Mouse (Mus musculus) lung, postnatal 4 days (tissue): ENCODE measurements around the gene Nkd2.

Experiments
- DNase-seq, 2 experiments: peaks; one replicate each; pipeline ENCODE4 v3.0.0; 2021

Nkd2 gene

DNA sequence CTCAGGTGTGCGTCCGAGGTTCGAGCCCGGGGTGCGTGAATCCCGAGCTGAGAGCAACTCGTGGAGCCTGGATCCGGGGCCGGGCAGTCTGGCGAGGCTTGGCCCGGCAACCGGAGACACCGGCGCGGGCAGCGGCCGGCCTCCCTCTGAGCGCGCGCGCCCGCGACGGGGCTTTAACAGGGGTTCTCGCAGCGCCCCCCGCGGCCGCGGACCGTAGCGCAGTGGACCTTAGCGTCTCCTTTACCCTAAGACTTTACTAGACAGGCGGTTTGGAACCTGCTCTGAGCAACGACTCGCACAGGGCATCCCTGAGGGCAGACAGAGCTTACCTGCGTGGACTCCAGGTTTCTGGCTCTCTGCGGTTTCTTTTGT, at the start of gene Nkd2:
Gene Nkd2 (minus strand): TSS at position 167 of the 372 bp plus-strand sequence.
- DNase-seq = peak; percentile 86 to 88

DNA sequence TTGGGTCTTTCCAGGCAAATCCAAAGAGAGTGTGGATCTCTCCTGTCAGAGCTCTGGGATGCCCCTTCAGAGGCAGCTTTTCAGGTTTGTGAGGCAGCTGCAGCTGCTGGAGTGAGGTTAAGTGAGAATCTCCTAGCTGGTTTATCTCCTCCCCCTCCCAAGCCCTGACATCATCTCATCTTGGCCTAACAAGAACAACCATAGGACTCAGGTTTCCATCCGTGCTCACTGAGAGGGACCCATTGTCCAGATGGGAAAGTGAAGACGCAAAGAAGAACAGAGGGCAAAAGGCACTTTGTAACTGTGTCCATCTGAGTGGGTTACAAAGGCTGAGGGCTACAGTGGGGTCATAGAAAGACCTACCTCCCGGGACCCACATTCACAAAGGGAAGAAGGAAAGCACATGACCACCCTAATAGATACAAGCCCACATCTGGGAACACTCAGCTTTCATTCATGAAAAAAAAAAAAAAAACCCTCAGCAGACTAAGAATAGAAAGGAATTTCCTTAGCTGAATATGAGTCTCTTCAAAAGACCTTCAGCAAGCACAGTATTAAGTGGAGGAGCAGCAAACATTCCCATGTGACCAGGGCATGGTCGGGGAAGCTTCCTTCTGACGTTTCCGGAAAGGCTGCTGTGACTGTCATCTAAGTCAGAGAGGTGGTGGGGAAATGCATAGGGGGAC, 45.2 kb upstream of the Nkd2 start:
- DNase-seq = peak; percentile 29 to 67

DNA sequence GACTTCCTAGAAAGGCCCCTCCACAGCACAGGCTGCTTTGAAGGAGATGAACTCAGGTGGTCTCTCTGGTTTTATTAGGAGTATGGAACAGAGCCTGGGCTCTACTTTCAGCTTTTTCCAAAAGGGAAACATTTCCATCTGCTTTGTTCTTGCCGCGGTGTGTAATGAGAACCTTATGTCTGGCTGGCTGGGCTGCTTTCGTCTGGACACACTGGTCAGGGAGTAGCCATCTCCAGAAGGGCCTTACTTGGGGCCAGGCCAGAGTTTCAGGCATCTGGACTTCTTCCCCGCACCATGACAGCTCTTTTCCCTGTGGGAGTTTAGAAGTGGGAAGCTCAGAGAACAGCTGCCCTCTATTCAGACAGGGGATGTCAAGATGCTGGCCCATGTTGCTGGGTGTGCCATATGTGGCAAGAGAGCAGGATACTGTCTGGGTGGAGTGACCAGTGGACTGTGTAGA, 40.0 kb upstream of the Nkd2 start:
- peak; percentile 64 to 87 for DNase-seq

DNA sequence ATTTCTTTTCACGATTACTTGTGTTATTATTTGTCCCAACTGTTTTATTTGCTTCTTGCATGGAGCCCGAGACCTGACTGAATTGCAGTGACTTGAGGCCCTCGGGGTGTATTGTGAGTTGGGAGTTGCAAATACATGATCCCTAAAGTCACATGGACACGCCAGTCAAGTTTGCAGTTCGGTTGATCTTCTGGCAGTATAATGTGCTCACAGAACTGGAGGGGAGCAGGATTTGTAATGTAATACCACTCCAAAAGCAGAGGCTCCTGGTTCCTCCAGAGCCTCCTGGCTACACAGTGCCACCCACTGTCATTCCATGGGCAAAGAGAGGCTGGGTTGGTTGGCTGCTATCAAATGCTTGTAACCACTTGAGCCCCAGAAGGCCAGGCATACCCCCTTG, 39.2 kb upstream of the Nkd2 start:
- DNase-seq = no peak

DNA sequence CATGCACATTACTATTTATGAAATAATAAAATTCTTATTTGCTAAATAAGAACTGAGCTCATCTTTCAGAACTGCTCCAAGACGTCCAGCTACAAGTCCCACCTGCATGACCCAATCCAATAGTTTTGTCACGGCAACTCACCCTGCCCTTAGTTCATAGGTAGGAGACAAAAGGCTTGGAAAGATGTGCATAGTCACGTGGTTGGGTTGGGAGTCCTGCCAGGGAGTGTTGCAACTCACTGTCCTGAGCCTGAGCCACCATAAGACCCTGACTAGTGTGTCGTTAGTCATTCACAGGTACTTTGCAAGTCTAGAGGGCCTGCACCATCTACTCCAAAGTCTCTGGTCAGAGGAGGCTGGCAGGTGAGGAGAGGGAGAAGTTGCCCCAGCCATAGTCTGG, 38.6 kb upstream of the Nkd2 start:
- no peak for DNase-seq

DNA sequence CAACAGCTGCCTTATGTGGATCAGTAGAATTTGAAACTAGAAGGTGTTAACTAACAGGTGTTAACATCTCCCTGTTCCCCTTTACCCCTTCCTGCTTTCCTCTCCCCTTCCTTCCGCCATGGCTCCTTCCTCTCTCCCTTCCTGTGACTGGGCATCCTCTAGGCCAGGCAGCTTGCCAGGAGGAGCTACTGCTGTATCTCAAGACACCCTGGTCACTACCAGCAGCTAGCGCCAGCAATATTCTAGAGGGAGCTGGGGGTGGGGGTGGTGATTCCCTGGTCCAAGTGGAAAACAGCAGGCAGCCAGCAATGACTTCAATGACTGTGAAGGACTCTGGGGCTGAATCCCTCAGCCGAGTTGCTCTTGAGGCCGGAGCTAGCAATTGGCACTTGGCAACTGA, 38.2 kb upstream of the Nkd2 start:
- DNase-seq = peak; percentile 10 to 41

DNA sequence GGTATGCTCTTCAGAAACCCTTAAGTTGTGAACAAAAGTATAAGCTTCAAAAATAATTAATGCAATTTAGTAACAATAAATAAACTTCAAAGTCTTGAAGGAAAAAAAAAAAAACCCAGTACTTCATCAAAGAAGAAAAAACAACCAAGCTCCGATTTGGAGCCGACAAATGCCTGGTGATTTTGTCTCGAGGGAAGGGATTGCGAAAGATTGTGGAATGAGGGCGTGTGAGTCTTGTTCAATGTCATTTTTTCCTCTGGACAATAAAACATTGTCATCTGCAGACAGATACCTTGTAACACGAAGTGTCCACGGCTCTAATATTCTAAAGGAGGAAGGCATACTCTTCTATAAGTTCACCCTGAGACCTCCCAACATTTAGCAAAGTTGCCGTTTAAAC, 33.9 kb upstream of the Nkd2 start:
- no peak for DNase-seq

DNA sequence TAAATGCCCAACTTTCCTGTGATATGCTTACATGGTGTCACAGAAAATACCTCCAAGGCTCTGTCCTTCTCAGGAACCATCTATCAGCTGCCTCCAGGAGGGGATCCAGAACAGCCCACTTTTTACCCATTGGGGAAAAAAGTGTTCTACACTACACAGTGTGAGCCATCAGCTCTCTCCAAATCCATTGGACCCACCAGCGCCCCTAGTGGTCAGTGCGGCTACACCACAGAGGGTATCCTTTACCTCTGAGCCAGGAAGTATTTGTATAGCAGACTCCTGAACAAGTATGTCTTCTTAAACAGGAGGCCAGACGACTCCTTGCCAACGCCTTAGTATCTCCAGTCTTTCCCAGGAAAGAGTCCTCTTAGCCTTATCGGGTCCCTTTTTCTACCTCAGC, 32.4 kb upstream of the Nkd2 start:
- peak; percentile 34 to 54 for DNase-seq

DNA sequence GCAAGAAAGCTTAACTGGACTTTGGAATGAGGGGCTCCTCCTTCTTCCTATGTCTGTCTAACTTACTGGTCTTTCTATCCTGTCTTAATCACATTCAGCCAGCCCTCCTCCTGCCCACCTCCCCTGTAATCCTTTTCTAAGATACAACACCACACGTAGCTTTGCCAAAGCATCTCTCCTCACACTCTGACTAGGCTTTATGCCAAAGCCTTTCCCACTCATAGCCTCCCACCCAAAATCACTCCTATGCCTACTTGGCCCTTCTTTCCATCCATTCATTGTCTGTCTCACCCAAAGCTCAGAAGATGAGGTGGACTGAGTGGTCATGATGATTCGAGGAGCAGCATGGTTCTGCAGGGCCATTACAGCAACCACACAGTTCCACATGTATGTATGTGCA, 24.7 kb upstream of the Nkd2 start:
- no peak for DNase-seq

DNA sequence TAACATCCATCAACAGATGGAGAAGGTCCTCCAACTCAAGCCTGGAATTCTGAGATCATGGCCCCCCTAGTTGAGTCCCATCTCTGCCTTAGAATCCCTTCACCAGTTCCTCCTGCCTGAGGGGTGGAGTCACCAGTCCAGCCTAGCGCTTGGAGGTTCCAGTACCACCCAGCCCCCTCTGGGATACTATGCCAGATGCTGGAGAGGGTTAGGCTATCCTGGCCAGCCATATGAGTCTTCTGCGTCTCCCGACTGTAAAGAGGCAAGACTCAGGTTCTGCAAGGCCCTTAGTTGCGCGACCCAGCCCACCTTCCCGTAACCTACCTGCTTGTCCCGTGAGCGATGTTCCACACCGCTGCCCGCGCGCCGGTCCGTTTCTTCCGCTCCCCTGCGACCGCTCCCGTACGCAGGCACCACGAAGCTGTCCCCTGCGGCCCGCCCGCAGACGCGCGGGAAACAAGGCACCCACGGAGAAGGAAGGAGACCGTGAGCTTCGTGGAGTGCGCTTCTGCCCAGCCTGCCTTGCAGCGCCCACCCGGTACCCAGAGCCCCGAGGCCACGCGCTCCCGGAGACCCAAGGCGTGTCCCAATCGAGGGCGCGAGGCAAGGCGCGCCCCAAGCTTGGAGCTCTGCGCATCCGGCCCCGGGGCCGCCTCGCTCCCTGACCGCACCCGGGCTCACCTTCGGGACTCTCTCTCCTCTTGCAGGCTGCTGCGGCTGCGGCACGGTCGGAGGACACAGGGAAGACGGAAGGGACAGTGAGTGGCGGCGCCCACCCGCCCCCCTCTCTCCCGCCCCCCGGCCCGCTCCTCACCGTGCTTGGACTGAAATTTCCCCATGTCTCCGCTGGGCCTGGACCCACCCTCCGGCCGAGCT, 604 bp downstream of the Nkd2 start:
- peak; percentile 28 to 46 for DNase-seq

DNA sequence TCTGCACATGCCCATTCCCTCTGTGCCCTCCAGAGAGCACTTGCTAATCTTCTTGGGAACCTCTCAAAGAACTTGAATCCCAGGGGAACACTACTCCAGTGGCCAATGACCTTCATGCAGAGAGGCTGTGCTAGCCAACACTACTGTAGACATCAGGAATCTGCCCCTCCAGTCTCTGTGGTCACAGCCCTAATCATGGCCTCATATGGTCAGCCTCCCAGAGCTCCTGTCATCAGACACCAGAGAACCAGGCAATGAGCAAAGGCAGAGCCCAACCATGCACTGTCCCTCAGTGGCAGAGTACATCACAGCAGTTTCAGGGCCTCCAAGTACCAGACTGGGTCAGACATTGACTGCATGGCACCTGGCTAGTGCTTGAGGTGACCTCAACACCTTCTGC, 4.7 kb downstream of the Nkd2 start:
- no peak for DNase-seq

DNA sequence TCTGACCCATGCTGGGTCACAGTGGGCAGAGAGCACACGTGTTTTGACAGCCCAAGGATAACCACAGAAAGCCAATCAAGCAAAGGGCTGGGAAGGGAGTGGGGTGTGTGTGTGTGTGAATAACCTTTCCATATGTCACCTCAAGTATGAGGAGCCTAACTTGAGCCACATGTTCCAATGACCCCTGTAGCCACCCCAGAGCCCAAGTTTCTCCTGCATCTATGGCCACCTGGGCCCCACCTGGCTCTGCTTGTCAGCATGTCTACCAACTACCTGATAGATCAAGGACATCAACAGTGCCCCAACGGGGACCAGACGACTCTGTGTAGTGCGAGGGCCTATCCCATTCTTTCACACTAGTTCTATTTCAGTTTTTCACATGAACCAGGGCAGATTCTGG, 7.7 kb downstream of the Nkd2 start:
- DNase-seq = no peak

DNA sequence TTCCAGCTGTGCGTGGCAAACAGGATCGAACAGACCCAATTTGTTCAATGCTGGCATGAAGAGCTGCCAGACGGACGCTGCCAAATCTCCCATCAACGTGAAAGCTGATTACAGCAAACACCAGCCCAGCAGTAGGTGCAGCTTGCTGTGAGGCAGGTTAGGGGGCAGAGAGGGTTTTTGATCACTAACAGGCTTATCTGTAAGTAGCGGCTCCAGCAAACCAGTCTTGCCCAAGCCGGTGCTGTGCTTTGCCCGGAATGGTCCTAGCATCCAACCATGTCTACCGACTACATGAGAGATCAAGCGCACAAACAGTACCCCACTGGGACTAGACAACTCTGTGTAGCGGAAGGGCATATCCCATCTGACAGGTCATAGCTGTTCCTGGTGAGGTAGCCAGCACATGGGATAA, 8.3 kb downstream of the Nkd2 start:
- DNase-seq = no peak

DNA sequence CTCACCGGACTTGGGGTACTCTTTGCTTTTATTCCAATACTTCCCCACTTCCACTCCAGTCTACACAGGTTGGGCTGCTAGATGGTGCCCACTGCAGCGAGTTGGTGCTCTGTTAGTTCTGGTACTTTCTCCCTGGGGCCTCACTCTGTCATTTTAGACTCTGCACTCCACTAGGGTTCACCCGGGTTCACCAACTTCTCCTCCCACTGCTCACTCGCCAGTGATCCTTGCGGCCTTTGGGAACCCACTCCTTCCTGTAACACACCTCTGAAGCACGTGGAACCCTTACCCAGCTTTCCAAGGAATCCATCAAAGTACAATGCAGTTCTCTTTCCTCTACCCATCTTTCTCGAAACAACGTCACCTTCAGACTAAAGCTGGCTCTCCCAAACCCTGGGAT, 9.7 kb downstream of the Nkd2 start:
- no peak for DNase-seq

DNA sequence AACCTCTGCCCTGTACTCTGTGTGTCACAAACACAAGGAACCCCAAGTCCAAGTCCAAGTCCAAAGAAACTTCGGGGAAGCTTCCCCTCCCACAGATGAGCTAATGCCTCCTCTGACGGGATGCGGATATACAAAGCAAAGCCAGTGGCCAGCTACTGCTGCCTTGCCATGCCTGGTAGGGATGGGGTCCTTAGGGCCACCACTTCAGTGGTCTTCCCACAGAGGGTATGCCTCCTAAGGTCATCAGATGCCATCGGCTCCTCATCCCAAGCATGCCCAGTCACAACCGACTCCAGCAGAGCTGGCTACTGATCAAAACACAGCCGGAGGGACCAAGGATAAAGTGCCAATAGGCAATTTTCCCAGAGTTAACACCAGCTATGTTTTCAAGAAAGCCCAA, 10.9 kb downstream of the Nkd2 start:
- DNase-seq = no peak

DNA sequence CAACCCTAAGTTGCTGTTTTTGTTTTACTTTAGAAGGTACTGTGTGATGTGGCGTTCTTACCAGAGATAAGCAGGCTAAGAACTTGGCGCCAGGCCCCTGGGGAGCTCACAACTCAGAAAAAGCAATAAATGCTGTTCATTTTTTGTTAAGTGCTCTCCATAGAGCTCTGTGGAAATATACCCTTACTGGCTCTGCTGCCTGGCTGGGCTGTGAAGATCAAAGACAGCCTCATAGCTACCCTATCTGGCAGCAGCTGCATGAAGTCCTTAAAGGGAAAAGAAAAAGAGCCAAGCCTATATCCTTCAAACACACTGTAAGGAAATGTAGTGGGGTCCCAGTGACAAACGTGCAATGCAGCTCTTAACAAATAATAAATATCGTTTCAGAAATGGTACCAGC, 11.6 kb downstream of the Nkd2 start:
- no peak for DNase-seq

DNA sequence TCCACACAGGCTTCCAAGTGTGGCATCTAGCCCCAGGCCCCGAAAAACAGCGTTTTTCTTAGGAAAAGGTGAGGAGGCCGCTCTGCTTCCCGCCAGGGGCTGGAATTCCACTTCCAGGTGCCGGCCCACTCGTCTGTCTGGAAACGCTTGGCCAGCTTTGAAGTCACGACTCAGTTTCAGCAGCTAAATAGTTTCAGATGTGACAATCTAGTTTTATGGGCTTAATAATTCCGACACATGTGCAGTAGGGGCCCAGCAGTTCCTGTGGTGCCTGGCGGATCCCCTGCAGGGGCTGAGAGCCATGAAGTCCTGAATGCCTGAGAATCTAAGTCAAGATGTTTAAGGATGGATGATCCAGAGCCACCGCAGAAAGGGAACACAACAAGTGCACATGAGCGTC, 13.6 kb downstream of the Nkd2 start:
- no peak for DNase-seq

DNA sequence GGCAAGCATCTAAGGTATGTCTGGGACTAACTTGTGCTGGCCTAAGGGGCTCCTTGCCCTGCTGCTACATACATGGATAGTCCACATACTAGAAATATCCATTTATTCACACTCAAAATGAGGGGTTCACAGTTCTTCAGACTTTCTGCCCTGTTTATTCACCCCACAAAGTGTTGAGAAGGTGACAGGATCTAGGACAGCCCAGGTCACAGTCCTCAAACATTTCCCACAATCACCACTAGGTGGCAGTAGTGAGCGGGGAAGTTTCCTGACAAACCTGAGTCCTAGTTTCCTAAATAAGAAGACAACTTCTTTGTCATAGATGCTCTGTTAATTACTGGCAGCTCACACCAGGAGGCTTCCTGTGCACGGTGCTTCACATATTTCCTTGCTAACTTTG, 15.9 kb downstream of the Nkd2 start:
- peak in 1 of 2 experiments; percentile 65 for DNase-seq

DNA sequence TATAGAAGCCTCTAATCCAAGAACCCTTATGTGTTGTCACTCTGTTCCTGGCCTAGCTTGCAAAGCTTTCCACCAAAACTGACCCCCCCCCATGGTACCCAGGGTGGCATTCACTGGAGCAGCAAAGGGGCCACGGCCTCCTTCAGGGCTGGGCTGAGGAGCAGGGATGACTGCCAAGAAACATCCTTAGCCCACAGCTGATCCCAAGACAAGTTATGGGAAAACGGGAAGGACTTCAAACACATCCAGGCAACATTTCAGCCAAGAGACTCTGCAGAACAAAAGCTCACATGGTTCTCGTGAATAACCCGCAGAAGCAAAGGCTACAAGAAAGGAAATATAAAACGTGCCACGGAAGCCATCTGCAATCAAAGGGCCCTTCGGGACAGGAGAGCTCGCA, 20.2 kb downstream of the Nkd2 start:
- DNase-seq = no peak

DNA sequence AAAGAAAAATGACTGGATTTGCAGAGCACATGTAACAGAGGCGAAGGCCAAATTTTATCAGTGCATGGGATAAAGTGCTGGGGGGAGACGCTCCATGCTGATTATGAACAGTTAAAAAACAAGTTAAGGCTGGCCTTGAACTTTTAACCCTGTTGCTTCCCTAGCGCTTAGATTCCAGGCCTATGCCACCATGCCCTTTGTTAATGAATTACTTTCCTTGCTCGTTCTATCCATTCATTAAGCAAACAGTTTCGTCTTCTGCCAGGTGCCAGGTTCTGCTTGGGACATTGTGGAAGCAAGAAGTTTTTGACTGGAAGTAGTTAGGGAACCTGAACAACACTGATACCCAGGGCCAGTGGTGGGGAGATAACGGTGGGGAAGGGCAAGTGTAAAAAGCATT, 23.7 kb downstream of the Nkd2 start:
- DNase-seq = no peak

DNA sequence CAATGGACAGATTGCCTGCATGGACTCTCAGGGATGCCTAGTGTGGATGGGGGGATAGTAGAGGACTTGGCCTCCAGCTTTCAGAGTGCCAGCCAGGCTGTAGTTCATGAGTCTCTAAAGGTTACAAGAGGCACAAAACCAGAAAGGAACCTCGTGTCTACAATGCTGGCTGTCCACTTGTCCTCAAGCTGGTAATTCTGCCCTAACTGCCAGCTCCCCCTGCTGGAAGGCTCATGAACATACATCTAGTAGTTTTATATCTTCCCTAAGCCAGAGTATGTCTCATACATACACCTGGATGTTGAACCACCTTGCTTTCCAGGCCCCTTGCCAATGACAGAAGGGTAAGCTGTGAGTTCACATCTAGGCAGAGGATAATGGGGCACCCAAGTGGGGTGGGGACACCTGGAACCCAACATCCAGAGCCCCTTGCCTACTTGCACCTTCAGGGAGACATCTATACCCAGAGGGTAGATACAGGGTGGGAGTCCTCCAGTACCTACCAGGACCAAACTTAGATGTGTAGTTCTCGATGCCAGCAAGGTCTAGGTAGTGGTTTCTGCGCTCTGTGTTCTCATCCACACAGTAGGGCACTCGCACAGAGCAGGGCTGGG, 25.1 kb downstream of the Nkd2 start:
- peak; percentile 43 to 76 for DNase-seq

DNA sequence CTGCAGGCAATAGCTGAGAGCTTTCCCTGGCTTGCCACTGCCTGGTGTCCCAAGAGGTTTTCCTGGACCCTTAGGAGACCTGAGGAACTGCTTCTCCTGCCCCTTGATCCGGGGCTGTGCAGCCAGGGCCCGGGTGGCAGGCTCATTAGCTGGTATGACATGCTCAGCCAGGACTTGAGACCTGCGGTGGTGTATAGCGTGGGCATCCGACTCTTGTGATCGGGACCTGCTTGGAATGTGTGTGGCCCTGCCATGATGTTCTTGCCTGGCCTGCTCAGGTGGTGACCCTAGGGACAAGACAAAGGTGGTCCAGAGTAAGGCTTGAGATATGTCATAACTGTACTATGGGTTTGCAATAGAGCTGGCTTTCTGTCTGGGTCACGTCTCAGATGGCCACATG, 26.2 kb downstream of the Nkd2 start:
- DNase-seq = no peak

DNA sequence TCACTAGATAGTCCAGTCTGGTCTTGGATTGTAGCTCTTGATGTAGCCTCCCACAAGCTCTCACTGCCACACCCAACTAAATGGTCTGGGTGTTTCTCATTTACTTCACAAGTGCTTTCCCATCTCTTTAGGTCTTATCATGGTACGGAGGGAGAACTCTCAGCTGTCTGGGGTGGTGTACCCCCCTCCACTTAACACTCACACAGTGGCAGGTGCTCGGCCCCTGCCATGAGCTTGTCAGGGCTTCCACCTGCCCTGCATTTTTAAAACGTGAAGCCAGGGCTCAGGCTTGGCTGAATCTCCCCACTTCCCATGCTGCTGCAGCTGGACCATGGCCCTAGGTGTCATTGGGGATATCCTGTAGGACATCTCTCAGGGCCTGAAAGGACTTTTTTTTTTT, 28.5 kb downstream of the Nkd2 start:
- no peak for DNase-seq

DNA sequence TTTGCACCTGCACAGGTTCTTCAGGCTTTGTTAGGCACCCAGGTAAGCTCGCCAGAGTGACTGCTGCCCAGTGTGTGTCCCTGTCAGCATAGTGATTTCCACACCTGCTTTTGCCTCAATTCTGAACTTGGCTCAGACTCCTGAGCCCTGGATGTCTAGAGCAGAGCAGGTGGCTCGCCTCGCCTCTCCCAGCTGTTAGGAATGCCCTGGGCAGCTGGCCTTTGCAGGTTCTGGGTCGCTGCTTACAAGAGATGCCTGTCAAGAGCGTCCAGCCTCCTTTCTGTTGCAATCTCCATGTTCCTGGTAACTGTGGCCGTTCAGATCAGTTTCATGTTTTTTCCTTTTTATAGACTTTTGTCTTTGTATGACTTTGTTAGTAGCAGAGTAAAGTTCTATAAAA, 31.1 kb downstream of the Nkd2 start:
- DNase-seq = no peak
